In genomic region chr2:163820607-163821006, GRCm38 (mm10) we compare ENCODE assay signal across 8 mouse cellular contexts. TPM values are rescaled to one million over a fixed set of nuclear protein-coding genes. Genes with fewer than 3 reads are reported as not detected.
DNase-seq lines count a peak whose midpoint lies in the region; ATAC-seq and TF ChIP-seq lines count a peak whose summit lies in the region.

Ccn5 (plus strand) TSS chr2:163820861.

- no peaks in the 10 kb centered on the region for H3K27me3 ChIP-seq in Patski

- in situ Hi-C loops in Patski (cut with MboI; ENCODE audit: low pct_unique_long_range_greater_than_20kb): no loop called here

- no peak for TF ChIP-seq CTCF in Patski (IDR thresholded peaks at IDR 0.05)

- POLR2A ChIA-PET in Patski (lab: Charles Lee): interaction anchor here (0.7 to 1.4 kb wide), 2 partner anchors 8 to 24 kb away, joined by 3 to 8 read pairs; no protein-coding TSS in a partner anchor

- peak; percentile 85 for ATAC-seq in Patski

- CTCF ChIA-PET in Patski (lab: Charles Lee): interaction anchor here (0.8 to 8.0 kb wide), 4 partner anchors 16 to 33 kb away, joined by 3 to 69 read pairs (median 8); no protein-coding TSS in a partner anchor

- DNase-seq in 3134 (ENCODE audit: extremely low read depth, insufficient read length, low spot score) (peak; percentile 84), Patski (ENCODE audit: low read depth, low spot score) (no peak)
- peak; percentile 87 to 91 for DNase-seq in cerebellum, postnatal 36 days
- DNase-seq in kidney, postnatal 14 days: peak; percentile 37
- DNase-seq in urinary bladder, adult 2 months (ENCODE audit: low spot score): peak; percentile 40
- DNase-seq in left cerebral cortex, postnatal 36 days (ENCODE audit: low spot score in 2 of 2): no peak
- no peak for DNase-seq in yolk sac, embryonic 10.5 days (ENCODE audit: low spot score)
- DNase-seq in embryo, embryonic 9.5 days (ENCODE audit: extremely low spot score): no peak

- intact Hi-C loops in left cerebral cortex, postnatal 36 days (cut with DNase I): loop anchor here (10.0 kb wide), 1 partner anchor 286 kb away; no protein-coding TSS in a partner anchor

RNA-seq across cellular contexts. Expression of gene Ccn5, which starts in this region (rescaled TPM):
- 143 TPM for polyA plus RNA-seq in Patski (2021)
- polyA plus RNA-seq in urinary bladder, adult 2 months (2012; rRNA removed): 9.2 and 11.2 TPM in 2 replicates
- under 1 TPM; 0.17 to 0.23 TPM for total RNA-seq in left cerebral cortex, postnatal 36 days (2021)

Comparison
In these comparisons a context has a peak if more than half of its experiments do, and no peak if none do; other contexts are left out.
1. RNA of gene Ccn5 (polyA plus RNA-seq): 143 TPM in Patski (single experiment); 9.2 to 11.2 TPM in urinary bladder, adult 2 months; every median in the first group is over 10 times any median in the second.
2. DNase-seq: peak in 3134 (single experiment), cerebellum, postnatal 36 days (2 of 2), kidney, postnatal 14 days (single experiment) and urinary bladder, adult 2 months (single experiment); none in Patski (single experiment), left cerebral cortex, postnatal 36 days (0 of 2), yolk sac, embryonic 10.5 days (single experiment) and embryo, embryonic 9.5 days (single experiment).